Mouse (Mus musculus) hindbrain, embryonic 13.5 days (tissue): Measurements from ENCODE around the gene Fam114a2. TPM values are rescaled to one million over a fixed set of nuclear protein-coding genes. Genes with fewer than 3 reads are reported as not detected.
A peak's percentile ranks its signal among the peaks of the same experiment; 100 is the strongest.

Experiments used
- ATAC-seq: fragments of 200-750 bp; cut with Nextera tagmentation; 2 replicates; pipeline ENCODE4 v1.8.0; 2017; ENCODE audit warnings: moderate TSS enrichment; ENCODE audit not compliant: low FRiP score
- H3K27ac ChIP-seq: fragments of 300-500 bp; sonication (generic); 2 replicates; pipeline ENCODE4 v1.5.1; 2015; ENCODE audit warnings: inconsistent platforms, mild to moderate bottlenecking, moderate library complexity
- H3K27me3 ChIP-seq: fragments of 300-500 bp; sonication (generic); 2 replicates; pipeline ENCODE4 v1.6.1; 2015; ENCODE audit warnings: mild to moderate bottlenecking, inconsistent platforms
- H3K36me3 ChIP-seq: fragments of 300-500 bp; sonication (generic); 2 replicates; pipeline ENCODE4 v1.6.1; 2015; ENCODE audit warnings: mild to moderate bottlenecking, inconsistent platforms
- H3K4me1 ChIP-seq: fragments of 300-500 bp; sonication (generic); replicated peaks from 2 replicates; pipeline ENCODE4 v1.6.1; 2015; ENCODE audit warnings: inconsistent platforms
- H3K4me2 ChIP-seq: fragments of 300-500 bp; sonication (generic); 2 replicates; pipeline ENCODE4 v1.6.1; 2015; ENCODE audit warnings: inconsistent platforms, mild to moderate bottlenecking, moderate library complexity
- H3K4me3 ChIP-seq: fragments of 300-500 bp; sonication (generic); 2 replicates; pipeline ENCODE4 v1.5.1; 2015; ENCODE audit warnings: mild to moderate bottlenecking, inconsistent platforms
- H3K9ac ChIP-seq: fragments of 300-500 bp; sonication (generic); 2 replicates; pipeline ENCODE4 v1.6.1; 2015; ENCODE audit warnings: mild to moderate bottlenecking, inconsistent platforms
- H3K9me3 ChIP-seq: fragments of 300-500 bp; sonication (generic); 2 replicates; pipeline ENCODE4 v1.6.1; 2016; ENCODE audit warnings: inconsistent platforms
- WGBS: fragments of 180-500 bp; shearing (Covaris S2); methylation state at CpG from one replicate; pipeline ENCODE4 v1.1.7; 2015; 5-methylcytosine and 5-hydroxymethylcytosine counted together
- polyA plus RNA-seq: library from polyadenylated mRNA; unstranded; fragments of >200 nt; fragmentation: Nextera tagmentation; extraction: Ambion mirVana; gene quantifications from 2 replicates; pipeline ENCODE4 v1.2.1, GENCODE M21; 2015

The Fam114a2 gene
- polyA plus RNA-seq, 1 experiment from 2014 or later: 94.9 TPM

GRCm38 (mm10) chr11:57468706-57469105, 49.7 kb downstream of the Fam114a2 start:
- H3K4me3 ChIP-seq: no peak overlapping the region
- no peaks in the 10 kb centered on the region for H3K36me3 ChIP-seq
- peaks cover 3% of the 10 kb centered on the region; the same call in 1 of the 2 replicates for H3K27me3 ChIP-seq
- no peak overlapping the region for H3K4me2 ChIP-seq
- no peak overlapping the region for H3K9ac ChIP-seq
- peaks cover 3% of the 10 kb centered on the region; the same call in 1 of the 2 replicates for H3K9me3 ChIP-seq
- peaks cover 4% of the 10 kb centered on the region; the same call in 1 of the 2 replicates for H3K4me1 ChIP-seq
- no peak for ATAC-seq
- 78% methylated on average over 4 of the region's 4 CpGs for WGBS
- no peak overlapping the region for H3K27ac ChIP-seq

- ATAC-seq: peak; percentile 88; the same call in 1 of the 2 replicates
- 57% methylated on average over 23 of the region's 23 CpGs for WGBS
- peaks cover 3% of the 10 kb centered on the region; the same call in 1 of the 2 replicates for H3K9me3 ChIP-seq
- peak overlapping the region; percentile 30; the same call in 1 of the 2 replicates for H3K27ac ChIP-seq
- 0 out of 2 replicates have a peak overlapping the region, but pooled peaks have one; percentile 31 for H3K9ac ChIP-seq
- no peak overlapping the region for H3K4me2 ChIP-seq
- H3K27me3 ChIP-seq: no peaks in the 10 kb centered on the region
- peaks cover 4% of the 10 kb centered on the region; the same call in 1 of the 2 replicates for H3K4me1 ChIP-seq
- no peak overlapping the region for H3K4me3 ChIP-seq
- H3K36me3 ChIP-seq: no peaks in the 10 kb centered on the region
Observed at GRCm38 (mm10) chr11:57467159-57468110, 51.0 kb downstream of the Fam114a2 start.

- Histone ChIP-seq H3K4me3 (no peak overlapping the region), H3K27me3 (no peaks in the 10 kb centered on the region), H3K4me2 (no peak overlapping the region), H3K9me3 (peaks cover 3% of the 10 kb centered on the region; the same call in 1 of the 2 replicates), H3K36me3 (no peaks in the 10 kb centered on the region), H3K27ac (no peak overlapping the region), H3K9ac (no peak overlapping the region), H3K4me1 (peaks cover 4% of the 10 kb centered on the region; the same call in 1 of the 2 replicates)
- WGBS: 86% methylated on average over 3 of the region's 3 CpGs
- no peak for ATAC-seq
Observed at GRCm38 (mm10) chr11:57465844-57466243, 52.6 kb downstream of the Fam114a2 start.

GRCm38 (mm10) chr11:57465025-57465424, 53.4 kb downstream of the Fam114a2 start:
- Histone ChIP-seq H3K27me3 (no peaks in the 10 kb centered on the region), H3K9ac (no peak overlapping the region), H3K4me3 (no peak overlapping the region), H3K4me1 (peaks cover 4% of the 10 kb centered on the region; the same call in 1 of the 2 replicates), H3K9me3 (peaks cover 3% of the 10 kb centered on the region; the same call in 1 of the 2 replicates), H3K4me2 (no peak overlapping the region), H3K27ac (no peak overlapping the region), H3K36me3 (no peaks in the 10 kb centered on the region)
- WGBS: 42% methylated on average over 8 of the region's 8 CpGs
- no peak for ATAC-seq

GRCm38 (mm10) chr11:57459759-57460158, 58.7 kb downstream of the Fam114a2 start:
- H3K4me3 ChIP-seq: no peak overlapping the region
- WGBS: 90% methylated on average over 6 of the region's 6 CpGs
- ATAC-seq: no peak
- H3K9me3 ChIP-seq: no peaks in the 10 kb centered on the region
- no peaks in the 10 kb centered on the region for H3K27me3 ChIP-seq
- H3K4me2 ChIP-seq: no peak overlapping the region
- H3K36me3 ChIP-seq: no peaks in the 10 kb centered on the region
- no peaks in the 10 kb centered on the region for H3K4me1 ChIP-seq
- H3K9ac ChIP-seq: no peak overlapping the region
- H3K27ac ChIP-seq: no peak overlapping the region

- Histone ChIP-seq H3K9ac (no peak overlapping the region), H3K27ac (no peak overlapping the region), H3K4me2 (no peak overlapping the region), H3K4me3 (no peak overlapping the region), H3K27me3 (no peaks in the 10 kb centered on the region), H3K4me1 (no peaks in the 10 kb centered on the region), H3K9me3 (no peaks in the 10 kb centered on the region), H3K36me3 (no peaks in the 10 kb centered on the region)
- no peak for ATAC-seq
- WGBS: 56% methylated on average over 5 of the region's 5 CpGs
Observed at GRCm38 (mm10) chr11:57454421-57454820, 64.0 kb downstream of the Fam114a2 start.

- H3K36me3 ChIP-seq: no peaks in the 10 kb centered on the region
- H3K27ac ChIP-seq: no peak overlapping the region
- ATAC-seq: no peak
- WGBS: 83% methylated on average over 6 of the region's 6 CpGs
- H3K4me2 ChIP-seq: no peak overlapping the region
- H3K4me1 ChIP-seq: no peaks in the 10 kb centered on the region
- no peak overlapping the region for H3K9ac ChIP-seq
- H3K9me3 ChIP-seq: no peaks in the 10 kb centered on the region
- no peaks in the 10 kb centered on the region for H3K27me3 ChIP-seq
- H3K4me3 ChIP-seq: no peak overlapping the region
Observed at GRCm38 (mm10) chr11:57445237-57445962, 73.0 kb downstream of the Fam114a2 start.

GRCm38 (mm10) chr11:57434153-57434552, 84.3 kb downstream of the Fam114a2 start:
- Histone ChIP-seq H3K27ac (no peak overlapping the region), H3K9ac (no peak overlapping the region), H3K27me3 (0 out of 2 replicates have a peak, but pooled peaks cover 3% of the 10 kb centered on the region), H3K4me3 (no peak overlapping the region), H3K9me3 (no peaks in the 10 kb centered on the region), H3K36me3 (no peaks in the 10 kb centered on the region), H3K4me1 (no peaks in the 10 kb centered on the region), H3K4me2 (no peak overlapping the region)
- no peak for ATAC-seq
- WGBS: 22% methylated on average over 1 of the region's 1 CpGs

Other genes starting within 250 kb of the Fam114a2 start
- gene Mfap3, start within 50 bp of the Fam114a2 start, polyA plus RNA-seq: 62.7 and 66.8 TPM in 2 replicates
- gene Galnt10, start 126.8 kb upstream of the Fam114a2 start, polyA plus RNA-seq: 12.1 and 12.2 TPM in 2 replicates